Mouse (Mus musculus) liver, embryonic 16.5 days (tissue): ENCODE measurements around the gene Fam71d. TPM values are rescaled to one million over a fixed set of nuclear protein-coding genes. Genes with fewer than 3 reads are reported as not detected.

Source experiments
- polyA plus RNA-seq: library from polyadenylated mRNA; unstranded; fragments of >200 nt; fragmentation: Nextera tagmentation; extraction: Ambion mirVana; gene quantifications from 2 replicates; pipeline ENCODE4 v1.2.1, GENCODE M21; 2015

Gene Fam71d
- polyA plus RNA-seq, 1 experiment from 2014 or later, result not detected

Other genes with a start within 250 kb of the Fam71d start
- 5.3 and 8.5 TPM in 2 replicates for gene Mpp5, start 57.4 kb downstream of the Fam71d start, polyA plus RNA-seq
- gene Atp6v1d, start 170.1 kb downstream of the Fam71d start, polyA plus RNA-seq, result 24.4 and 26.7 TPM in 2 replicates
- gene Eif2s1, start 170.3 kb downstream of the Fam71d start, polyA plus RNA-seq, result 139 and 149 TPM in 2 replicates
- gene Plek2, start 215.4 kb downstream of the Fam71d start, polyA plus RNA-seq, result 38.4 and 39.6 TPM in 2 replicates